Mouse (Mus musculus) urinary bladder, postnatal 36 days (tissue): ENCODE results near the gene Kcnh7.
A peak's percentile ranks its signal among the peaks of the same experiment; 100 is the strongest.
"Not testable (repeated sequence)": the region's sequence is repeated elsewhere in the genome, so short reads cannot be mapped to it uniquely, and the experiment has no call there.

Experiments used
- DNase-seq, 2 experiments: peaks; one replicate each; pipeline ENCODE4 v3.0.0; 2022; ENCODE audit warnings: low spot score in 2 of 2, mixed read lengths in 1 of 2

Gene Kcnh7

GRCm38 (mm10) chr2:62717270-62717669 lies 466.8 kb downstream of the Kcnh7 start:
- no peak for DNase-seq

DNA sequence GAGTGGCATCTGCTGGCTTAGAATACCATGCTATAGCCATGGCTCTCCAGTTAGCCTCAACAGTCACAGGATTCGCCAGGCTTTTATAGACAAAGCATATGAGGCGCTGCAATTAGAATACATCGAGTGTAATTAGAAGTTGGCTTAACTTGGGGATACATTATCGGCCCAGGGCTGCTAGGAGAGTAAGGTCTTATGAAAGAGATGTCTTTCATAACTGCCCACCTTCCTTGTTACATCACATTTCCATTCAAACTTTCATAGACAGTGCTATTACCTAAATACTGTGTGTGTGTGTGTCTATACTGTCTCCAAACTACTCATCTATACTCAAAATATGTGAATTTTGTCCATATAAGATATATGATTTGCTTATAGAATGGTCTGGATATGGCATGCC lies 468.8 kb downstream of the Kcnh7 start:
- no peak for DNase-seq

GRCm38 (mm10) chr2:62714362-62714761 lies 469.7 kb downstream of the Kcnh7 start:
- DNase-seq = not testable (repeated sequence)

DNA sequence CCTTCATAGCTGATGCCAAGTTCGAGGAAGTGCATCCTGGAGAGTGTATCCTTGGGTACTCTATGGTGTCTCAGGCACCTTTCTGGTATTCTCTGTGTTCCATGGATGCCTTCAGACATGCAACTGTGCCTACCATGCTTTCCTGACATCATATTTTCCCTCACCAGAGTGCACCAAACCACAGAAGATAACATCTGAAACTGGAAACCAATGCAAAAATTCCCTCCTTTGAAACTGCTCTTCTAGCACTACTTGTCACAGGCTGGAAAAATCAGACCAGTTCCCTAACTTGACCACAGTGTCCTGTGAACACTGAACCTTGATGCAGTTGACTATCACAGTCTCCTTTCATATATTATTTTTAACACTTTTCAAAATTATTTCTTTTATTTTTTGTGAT lies 474.5 kb downstream of the Kcnh7 start:
- no peak for DNase-seq

- no peak for DNase-seq
Measured at GRCm38 (mm10) chr2:62706313-62706712, 477.8 kb downstream of the Kcnh7 start.

DNA sequence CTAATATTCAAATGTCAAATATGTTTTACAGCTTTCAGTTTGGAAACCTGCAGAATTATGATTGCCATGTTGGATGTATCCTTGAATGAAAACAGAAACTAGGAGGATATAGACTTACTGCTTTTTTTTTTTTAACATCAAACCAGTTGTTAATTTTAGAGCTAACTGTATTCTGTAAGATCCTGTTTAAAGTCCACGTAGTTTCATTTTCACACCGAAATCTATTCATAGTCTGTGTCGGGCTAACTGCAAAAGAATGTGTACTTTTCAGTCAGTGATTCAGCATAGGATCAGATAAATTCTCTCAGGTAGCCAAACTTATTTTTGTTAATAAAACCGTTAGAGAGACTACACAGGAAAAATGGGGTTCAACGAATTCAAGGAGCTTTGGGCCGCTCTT lies 498.2 kb downstream of the Kcnh7 start:
- no peak for DNase-seq

- no peak for DNase-seq
Measured at GRCm38 (mm10) chr2:62684989-62685595, 499.0 kb downstream of the Kcnh7 start.

DNA sequence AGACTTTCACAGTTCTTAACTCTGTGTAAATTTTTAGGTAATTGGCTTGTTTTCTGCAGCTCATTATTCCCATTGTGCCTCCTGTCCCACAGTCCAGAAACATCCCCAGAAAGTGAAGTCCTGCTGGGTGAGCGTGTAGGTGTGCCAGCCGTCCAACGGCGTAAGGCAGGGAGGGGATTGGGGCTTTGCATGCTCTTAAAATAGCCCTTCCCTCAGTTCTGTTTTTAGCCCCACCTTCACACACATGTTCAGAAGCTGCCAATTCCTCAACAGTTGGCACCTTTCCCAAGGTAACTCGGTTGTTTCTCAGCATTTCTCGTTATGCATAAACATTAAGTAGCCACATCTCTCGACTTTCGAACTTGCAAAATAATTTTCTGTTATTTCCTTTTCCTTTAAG lies 502.4 kb downstream of the Kcnh7 start:
- no peak for DNase-seq

- DNase-seq = no peak
Measured at GRCm38 (mm10) chr2:62672788-62673187, 511.3 kb downstream of the Kcnh7 start.

GRCm38 (mm10) chr2:62670767-62671166 lies 513.3 kb downstream of the Kcnh7 start:
- no peak for DNase-seq

DNA sequence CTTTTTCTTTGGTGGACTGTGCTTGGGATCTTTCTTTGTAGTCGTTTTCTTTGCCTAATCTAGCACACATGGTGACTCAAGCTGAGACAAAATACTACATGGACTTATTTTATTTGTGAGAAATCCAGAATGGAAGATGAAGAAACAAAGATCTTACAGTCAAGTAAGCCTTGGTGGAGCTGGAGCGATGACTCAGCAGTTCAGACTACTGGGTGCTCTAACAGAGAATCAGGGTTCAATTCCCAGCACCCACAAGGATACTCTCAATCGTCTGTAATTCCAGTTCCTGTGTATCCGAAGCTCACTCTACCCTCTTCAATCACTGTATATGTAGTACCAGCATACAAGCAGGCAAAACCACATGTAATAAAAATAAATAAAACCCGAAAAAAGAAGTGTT lies 513.8 kb downstream of the Kcnh7 start:
- DNase-seq = no peak

- no peak for DNase-seq
Measured at GRCm38 (mm10) chr2:62669848-62670247, 514.2 kb downstream of the Kcnh7 start.

DNA sequence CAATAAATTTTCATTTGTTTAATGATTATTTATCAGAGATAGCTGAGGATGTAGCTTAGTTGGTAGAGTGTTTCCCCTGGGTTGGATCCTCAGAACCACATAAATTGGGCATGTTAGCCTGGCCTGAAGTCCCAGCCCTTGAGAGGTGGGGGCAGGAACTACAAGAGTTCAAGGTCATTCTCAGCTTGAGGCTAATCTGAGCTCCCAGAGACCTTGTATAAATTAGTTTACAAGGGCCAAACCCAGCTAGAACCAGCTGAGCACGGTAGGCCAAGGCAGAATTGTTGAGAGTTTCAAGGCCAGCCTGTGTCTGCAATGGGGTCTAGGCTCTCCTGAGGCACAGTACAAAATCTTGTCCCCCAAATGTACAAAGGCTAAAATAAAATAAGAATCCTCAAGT lies 518.6 kb downstream of the Kcnh7 start:
- DNase-seq = no peak

GRCm38 (mm10) chr2:62664839-62665238 lies 519.2 kb downstream of the Kcnh7 start:
- DNase-seq = no peak

- peak; percentile 60 to 76 for DNase-seq
Measured at GRCm38 (mm10) chr2:62664135-62664670, 519.9 kb downstream of the Kcnh7 start, which contains the start of gene Gca. Gca (plus strand) TSS chr2:62664285.

GRCm38 (mm10) chr2:62662560-62662959 lies 521.5 kb downstream of the Kcnh7 start:
- no peak for DNase-seq

- DNase-seq = no peak
Measured at GRCm38 (mm10) chr2:62660565-62660964, 523.5 kb downstream of the Kcnh7 start.

DNA sequence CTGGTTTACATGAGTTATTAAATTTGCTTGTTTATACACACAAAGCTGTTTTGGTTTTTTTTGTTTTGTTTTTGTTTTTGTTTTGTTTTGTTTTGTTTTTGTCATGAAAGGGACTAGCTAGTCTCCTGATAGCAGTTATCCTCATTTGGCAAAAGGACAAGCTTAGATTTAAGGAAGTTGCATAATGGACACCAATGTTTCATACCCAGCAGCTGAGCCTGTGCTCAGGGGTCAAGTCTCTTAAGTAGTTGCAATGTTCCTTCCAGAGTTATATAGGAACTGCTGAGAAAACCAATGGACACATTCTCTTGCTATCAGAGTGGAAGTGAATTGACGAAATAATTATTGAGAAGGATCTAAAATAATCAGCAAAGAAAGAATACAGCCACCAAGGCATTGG lies 528.0 kb downstream of the Kcnh7 start:
- DNase-seq = no peak

- peak; percentile 28 to 42 for DNase-seq
Measured at GRCm38 (mm10) chr2:62654519-62655338, 529.4 kb downstream of the Kcnh7 start.

DNA sequence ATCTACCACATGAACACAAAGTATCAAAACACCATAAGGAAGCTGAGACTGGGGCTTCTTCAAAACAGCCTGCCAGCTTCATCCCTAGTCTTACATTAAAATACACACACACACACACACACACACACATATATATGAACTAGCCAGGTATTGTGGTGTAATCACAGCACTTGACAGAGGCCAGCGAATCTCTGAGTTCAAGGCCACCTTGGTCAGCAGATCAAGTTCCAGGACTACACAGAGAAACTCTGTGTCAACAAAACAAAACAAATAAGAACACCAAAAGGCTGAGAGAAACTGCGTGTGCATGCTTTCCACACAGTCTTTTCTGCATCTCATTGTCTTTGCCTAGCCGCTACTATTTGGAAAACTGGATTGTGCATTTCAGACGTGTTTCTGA lies 531.6 kb downstream of the Kcnh7 start:
- DNase-seq = no peak

DNA sequence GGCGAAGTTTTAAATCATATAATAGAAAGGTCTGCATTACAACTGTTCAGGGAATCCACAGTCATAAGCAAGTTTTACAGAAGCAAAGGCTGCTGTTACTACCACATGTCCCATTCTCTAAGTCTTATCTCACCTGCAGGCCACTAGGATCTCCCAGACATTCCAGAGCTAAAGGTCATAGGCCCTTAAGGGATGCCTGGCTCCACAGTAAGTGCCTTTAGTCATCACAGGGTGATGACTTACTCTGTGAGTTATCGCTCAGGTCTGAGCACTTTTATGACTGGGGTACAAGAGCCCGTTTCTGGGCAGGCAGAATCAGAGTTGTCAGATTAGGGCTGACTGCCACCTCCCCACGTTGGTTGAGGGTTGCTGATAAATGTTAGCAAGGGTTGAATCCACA lies 532.2 kb downstream of the Kcnh7 start:
- DNase-seq = no peak

- no peak for DNase-seq
Measured at GRCm38 (mm10) chr2:62646671-62647289, 537.3 kb downstream of the Kcnh7 start.
